Mouse (Mus musculus) lung, embryonic 15.5 days (tissue): Measurements from ENCODE around the gene Tescl. TPM values are rescaled to one million over a fixed set of nuclear protein-coding genes. Genes with fewer than 3 reads are reported as not detected.

ENCODE experiments used
- ATAC-seq: fragments of 200-750 bp; cut with Nextera tagmentation; 2 replicates; pipeline ENCODE4 v1.8.0; 2017; ENCODE audit warnings: moderate number of reproducible peaks, borderline replicate concordance; ENCODE audit not compliant: low FRiP score, low TSS enrichment; ENCODE audit errors: extremely low read depth
- H3K27ac ChIP-seq: fragments of 300-500 bp; sonication (generic); 2 replicates; pipeline ENCODE4 v1.5.1; 2015; ENCODE audit warnings: moderate library complexity, mild to moderate bottlenecking, inconsistent platforms
- H3K27me3 ChIP-seq: fragments of 300-500 bp; sonication (generic); 2 replicates; pipeline ENCODE4 v1.6.1; 2015; ENCODE audit warnings: inconsistent platforms
- H3K36me3 ChIP-seq: fragments of 300-500 bp; sonication (generic); 2 replicates; pipeline ENCODE4 v1.6.1; 2015; ENCODE audit warnings: inconsistent platforms
- H3K4me1 ChIP-seq: fragments of 300-500 bp; sonication (generic); 2 replicates; pipeline ENCODE4 v1.6.1; 2015; ENCODE audit warnings: inconsistent platforms
- H3K4me2 ChIP-seq: fragments of 300-500 bp; sonication (generic); 2 replicates; pipeline ENCODE4 v1.6.1; 2015; ENCODE audit warnings: inconsistent platforms, mild to moderate bottlenecking, moderate library complexity
- H3K4me3 ChIP-seq: fragments of 300-500 bp; sonication (generic); 2 replicates; pipeline ENCODE4 v1.5.1; 2015; ENCODE audit warnings: mild to moderate bottlenecking, inconsistent platforms
- H3K9ac ChIP-seq: fragments of 300-500 bp; sonication (generic); 2 replicates; pipeline ENCODE4 v1.6.1; 2015; ENCODE audit warnings: inconsistent platforms
- H3K9me3 ChIP-seq: fragments of 300-500 bp; sonication (generic); 2 replicates; pipeline ENCODE4 v1.6.1; 2016; ENCODE audit warnings: inconsistent platforms
- WGBS: fragments of 180-500 bp; shearing (Covaris S2); methylation state at CpG from one replicate; pipeline ENCODE4 v1.1.7; 2015; 5-methylcytosine and 5-hydroxymethylcytosine counted together
- polyA plus RNA-seq: library from polyadenylated mRNA; unstranded; fragments of >200 nt; fragmentation: Nextera tagmentation; extraction: Ambion mirVana; gene quantifications from 2 replicates; pipeline ENCODE4 v1.2.1, GENCODE M21; 2015

The Tescl gene
- polyA plus RNA-seq, 1 experiment from 2014 or later, result not detected

- ATAC-seq, result no peak
- Histone ChIP-seq H3K9me3 (no peaks in the 10 kb centered on the region), H3K27ac (no peak overlapping the region), H3K4me3 (no peak overlapping the region), H3K4me1 (no peaks in the 10 kb centered on the region), H3K27me3 (no peaks in the 10 kb centered on the region), H3K4me2 (no peak overlapping the region), H3K9ac (no peak overlapping the region), H3K36me3 (no peaks in the 10 kb centered on the region)
- 47% methylated on average over 4 of the region's 4 CpGs for WGBS
Measured at GRCm38 (mm10) chr7:24357899-24358298, 24.2 kb upstream of the Tescl start.

- Histone ChIP-seq H3K36me3 (no peaks in the 10 kb centered on the region), H3K9ac (no peak overlapping the region), H3K4me1 (no peaks in the 10 kb centered on the region), H3K27me3 (no peaks in the 10 kb centered on the region), H3K9me3 (no peaks in the 10 kb centered on the region), H3K27ac (no peak overlapping the region), H3K4me2 (no peak overlapping the region), H3K4me3 (no peak overlapping the region)
- ATAC-seq, result no peak
- WGBS, result 73% methylated on average over 10 of the region's 10 CpGs
Measured at GRCm38 (mm10) chr7:24356081-24356480, 22.3 kb upstream of the Tescl start.

DNA sequence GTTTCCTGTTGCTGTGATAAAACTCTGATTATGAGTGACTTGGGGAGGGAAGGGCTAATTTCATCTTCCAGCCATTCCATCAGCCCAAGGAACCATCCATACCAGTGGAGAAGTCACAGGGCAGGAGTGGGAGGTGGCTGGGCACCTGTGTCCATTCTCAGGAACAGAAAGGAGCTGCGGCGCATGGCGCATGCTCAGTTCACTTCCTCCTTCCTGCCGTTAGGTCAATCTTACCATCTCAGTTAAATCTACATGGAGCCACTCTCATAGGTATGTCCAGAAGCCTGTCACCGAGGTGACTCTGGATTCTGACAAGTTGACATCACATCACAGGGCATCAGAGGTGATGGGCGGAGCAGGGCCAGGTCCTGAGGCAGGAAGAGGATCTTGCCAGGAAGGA, 21.9 kb upstream of the Tescl start:
- Histone ChIP-seq H3K4me1 (no peaks in the 10 kb centered on the region), H3K4me2 (no peak overlapping the region), H3K27ac (no peak overlapping the region), H3K9ac (no peak overlapping the region), H3K27me3 (no peaks in the 10 kb centered on the region), H3K4me3 (no peak overlapping the region), H3K9me3 (no peaks in the 10 kb centered on the region), H3K36me3 (no peaks in the 10 kb centered on the region)
- WGBS, result 77% methylated on average over 6 of the region's 6 CpGs
- no peak for ATAC-seq

DNA sequence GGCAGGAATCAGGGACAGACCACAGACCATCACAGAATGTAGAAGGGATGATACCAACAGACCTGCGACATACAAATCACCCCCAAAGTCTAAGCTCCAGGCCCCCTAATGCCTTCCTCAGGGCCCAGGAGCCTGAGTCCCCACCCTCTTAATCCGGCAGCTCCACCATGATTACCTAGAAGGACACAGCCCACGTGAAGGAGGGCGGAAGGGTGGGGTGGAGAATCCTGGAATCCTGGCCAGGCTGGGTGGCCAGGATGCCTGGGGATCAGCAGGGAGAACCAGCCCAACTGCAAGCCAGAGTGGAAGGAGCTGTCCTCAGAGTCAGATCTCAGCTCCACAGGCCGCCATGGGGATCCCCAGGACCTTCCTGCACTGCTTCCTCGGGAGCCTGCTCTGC, 15.2 kb upstream of the Tescl start, which contains the start of gene Lypd5:
TSS of gene Lypd5 (plus strand) at position 301 of the 400 bp plus-strand sequence.
- 30% methylated on average over 6 of the region's 6 CpGs for WGBS
- no peak within 1 kb of the TSS for H3K4me2 ChIP-seq
- H3K9me3 ChIP-seq, result no peaks in the 10 kb centered on the region
- H3K9ac ChIP-seq, result no peak within 1 kb of the TSS
- no peaks in the 10 kb centered on the region for H3K36me3 ChIP-seq
- ATAC-seq, result no peak
- no peaks in the 10 kb centered on the region for H3K4me1 ChIP-seq
- no peaks in the 10 kb centered on the region; the same call in 1 of the 2 replicates for H3K27me3 ChIP-seq
- no peak within 1 kb of the TSS for H3K27ac ChIP-seq
- no peak within 1 kb of the TSS for H3K4me3 ChIP-seq

DNA sequence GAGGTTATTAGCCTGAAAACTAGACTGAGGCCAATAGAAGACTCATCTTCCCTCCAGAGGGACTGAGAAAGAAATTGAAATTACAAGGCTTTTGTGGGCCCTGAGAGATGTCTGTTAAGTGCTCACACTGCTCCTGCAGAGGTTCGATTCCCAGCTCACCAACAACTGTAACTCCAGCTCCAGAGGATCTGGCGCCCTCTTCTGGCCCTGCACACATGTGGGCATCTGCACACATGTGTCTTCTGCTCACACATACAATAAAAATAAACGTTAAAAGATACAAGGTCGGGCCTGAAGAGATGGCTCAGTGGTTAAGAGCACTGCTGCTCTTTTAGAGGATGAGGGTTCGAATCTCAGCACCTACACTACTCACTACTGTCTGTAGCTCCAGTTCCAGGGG, 12.7 kb upstream of the Tescl start:
- H3K9me3 ChIP-seq, result no peaks in the 10 kb centered on the region
- no peak for ATAC-seq
- no peaks in the 10 kb centered on the region; the same call in 1 of the 2 replicates for H3K27me3 ChIP-seq
- no peaks in the 10 kb centered on the region for H3K36me3 ChIP-seq
- 61% methylated on average over 5 of the region's 5 CpGs for WGBS
- H3K27ac ChIP-seq, result no peak overlapping the region
- H3K4me2 ChIP-seq, result no peak overlapping the region
- no peak overlapping the region for H3K4me3 ChIP-seq
- H3K4me1 ChIP-seq, result no peaks in the 10 kb centered on the region
- H3K9ac ChIP-seq, result no peak overlapping the region

DNA sequence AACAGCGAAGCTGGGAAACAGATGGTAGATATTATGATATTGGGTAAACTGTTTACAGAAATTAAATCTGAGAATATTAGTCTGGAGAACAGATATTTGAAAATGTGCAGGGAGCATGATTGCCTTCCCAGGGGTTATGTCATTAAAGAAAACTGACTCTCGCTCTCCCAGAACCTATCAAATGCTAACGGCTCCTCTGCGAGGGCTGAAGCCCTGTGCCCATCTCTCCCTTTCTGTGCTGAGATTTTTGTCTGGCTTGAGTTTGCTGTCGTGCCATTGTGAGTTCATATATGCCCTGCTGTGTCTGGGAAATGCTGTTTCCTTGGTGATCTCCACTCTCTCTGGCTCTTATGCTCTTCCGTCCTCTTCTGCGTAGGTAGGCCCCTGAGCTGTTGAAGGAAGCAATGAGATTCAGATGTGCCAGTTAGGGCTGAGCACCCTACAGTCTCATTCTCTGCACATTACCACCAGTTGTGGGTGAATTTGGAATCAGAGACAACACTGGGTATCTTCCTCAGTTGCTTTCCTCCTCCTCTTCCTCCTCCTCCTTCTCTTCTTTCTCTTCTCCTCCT, 10.1 kb upstream of the Tescl start:
- Histone ChIP-seq H3K4me2 (no peak overlapping the region), H3K4me3 (no peak overlapping the region), H3K27ac (no peak overlapping the region), H3K9me3 (no peaks in the 10 kb centered on the region), H3K27me3 (no peaks in the 10 kb centered on the region; the same call in 1 of the 2 replicates), H3K36me3 (no peaks in the 10 kb centered on the region), H3K9ac (no peak overlapping the region), H3K4me1 (no peaks in the 10 kb centered on the region)
- WGBS, result 56% methylated on average over 7 of the region's 7 CpGs
- ATAC-seq, result no peak

GRCm38 (mm10) chr7:24338241-24338640, 4.5 kb upstream of the Tescl start:
- no peak for ATAC-seq
- no peak overlapping the region for H3K4me2 ChIP-seq
- 46% methylated on average over 2 of the region's 2 CpGs for WGBS

GRCm38 (mm10) chr7:24335699-24336309, 2.1 kb upstream of the Tescl start:
- H3K9me3 ChIP-seq, result no peaks in the 10 kb centered on the region
- H3K36me3 ChIP-seq, result no peaks in the 10 kb centered on the region
- no peak overlapping the region for H3K9ac ChIP-seq
- no peaks in the 10 kb centered on the region for H3K4me1 ChIP-seq
- no peak overlapping the region for H3K4me2 ChIP-seq
- no peak for ATAC-seq
- WGBS, result 13% methylated on average over 5 of the region's 5 CpGs
- no peak overlapping the region for H3K27ac ChIP-seq
- H3K27me3 ChIP-seq, result peaks cover 17% of the 10 kb centered on the region
- no peak overlapping the region for H3K4me3 ChIP-seq

More at GRCm38 (mm10) chr7:24338241-24338640, 4.5 kb upstream of the Tescl start:
- H3K27me3 ChIP-seq, result peaks cover 9% of the 10 kb centered on the region
- H3K9ac ChIP-seq, result no peak overlapping the region
- no peak overlapping the region for H3K4me3 ChIP-seq
- H3K27ac ChIP-seq, result no peak overlapping the region
- no peaks in the 10 kb centered on the region for H3K36me3 ChIP-seq
- no peaks in the 10 kb centered on the region for H3K9me3 ChIP-seq
- no peaks in the 10 kb centered on the region for H3K4me1 ChIP-seq

DNA sequence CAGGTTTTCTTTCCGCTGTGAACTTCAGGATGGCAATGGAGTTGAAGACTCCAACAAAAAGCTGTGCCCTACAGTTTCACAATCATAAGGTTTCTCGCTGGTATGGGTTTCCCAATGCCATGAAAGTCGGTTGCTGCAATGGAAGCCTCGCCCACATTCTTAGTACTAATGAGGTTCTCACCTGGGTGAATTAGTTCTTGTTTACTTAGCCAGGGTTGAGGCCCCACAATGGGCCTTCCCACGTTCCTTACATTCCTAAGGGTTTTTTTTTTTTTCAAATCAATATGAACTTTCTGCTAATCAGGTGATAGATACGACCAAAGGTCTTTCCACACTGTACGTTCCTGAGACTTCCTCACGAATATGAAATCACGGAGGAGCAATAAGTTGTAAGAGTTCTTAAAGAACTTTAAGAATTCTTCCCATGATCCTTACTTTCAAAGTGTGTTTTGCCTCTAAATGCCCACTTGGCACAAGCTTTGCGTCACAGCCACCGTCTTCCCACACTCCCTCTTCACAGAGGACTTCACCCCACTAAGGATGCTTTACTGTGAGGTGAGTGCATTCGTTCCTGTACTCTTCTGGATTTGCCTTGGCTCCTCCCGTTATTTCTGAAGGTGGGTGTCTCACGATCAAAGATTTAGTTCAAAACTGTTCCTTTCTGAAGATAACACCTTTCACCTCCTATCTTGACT, 6.3 kb downstream of the Tescl start:
- H3K4me3 ChIP-seq, result no peak overlapping the region
- ATAC-seq, result no peak
- H3K27me3 ChIP-seq, result peaks cover 3% of the 10 kb centered on the region; the same call in 1 of the 2 replicates
- no peak overlapping the region for H3K9ac ChIP-seq
- WGBS, result 65% methylated on average over 14 of the region's 14 CpGs
- no peaks in the 10 kb centered on the region; the same call in 1 of the 2 replicates for H3K4me1 ChIP-seq
- H3K36me3 ChIP-seq, result no peaks in the 10 kb centered on the region
- 0 out of 2 replicates have a peak, but pooled peaks cover 3% of the 10 kb centered on the region for H3K9me3 ChIP-seq
- no peak overlapping the region for H3K4me2 ChIP-seq
- 0 out of 2 replicates have a peak overlapping the region, but pooled peaks have one; percentile 3 for H3K27ac ChIP-seq

GRCm38 (mm10) chr7:24326273-24327135, 7.2 kb downstream of the Tescl start:
- Histone ChIP-seq H3K9ac (no peak overlapping the region), H3K4me1 (no peaks in the 10 kb centered on the region; the same call in 1 of the 2 replicates), H3K27me3 (peaks cover 3% of the 10 kb centered on the region; the same call in 1 of the 2 replicates), H3K4me3 (peak overlapping the region; percentile 18), H3K9me3 (0 out of 2 replicates have a peak, but pooled peaks cover 3% of the 10 kb centered on the region), H3K27ac (0 out of 2 replicates have a peak overlapping the region, but pooled peaks have one; percentile 3), H3K36me3 (no peaks in the 10 kb centered on the region), H3K4me2 (peak overlapping the region; percentile 54)
- 50% methylated on average over 20 of the region's 20 CpGs for WGBS
- ATAC-seq, result no peak

GRCm38 (mm10) chr7:24325675-24326128, 8.0 kb downstream of the Tescl start:
- no peaks in the 10 kb centered on the region; the same call in 1 of the 2 replicates for H3K4me1 ChIP-seq
- ATAC-seq, result peak; percentile 69; the same call in 1 of the 2 replicates
- H3K27ac ChIP-seq, result no peak overlapping the region
- H3K4me2 ChIP-seq, result peak overlapping the region; percentile 54
- no peaks in the 10 kb centered on the region for H3K36me3 ChIP-seq
- 0 out of 2 replicates have a peak, but pooled peaks cover 3% of the 10 kb centered on the region for H3K9me3 ChIP-seq
- peaks cover 3% of the 10 kb centered on the region; the same call in 1 of the 2 replicates for H3K27me3 ChIP-seq
- 4% methylated on average over 13 of the region's 13 CpGs for WGBS
- H3K4me3 ChIP-seq, result peak overlapping the region; percentile 18
- H3K9ac ChIP-seq, result peak overlapping the region; percentile 21; the same call in 1 of the 2 replicates
